Mouse (Mus musculus) intestine, embryonic 16.5 days (tissue): ENCODE data around the gene Ptpn20. TPM values are rescaled to one million over a fixed set of nuclear protein-coding genes. Genes with fewer than 3 reads are reported as not detected.
A peak's percentile ranks its signal among the peaks of the same experiment; 100 is the strongest.

Source experiments
- ATAC-seq: fragments of 200-750 bp; cut with Nextera tagmentation; 2 replicates; pipeline ENCODE4 v1.8.0; 2017; ENCODE audit warnings: moderate TSS enrichment, moderate library complexity
- H3K27ac ChIP-seq: fragments of 300-500 bp; sonication (generic); 2 replicates; pipeline ENCODE4 v1.5.1; 2014; ENCODE audit warnings: mild to moderate bottlenecking, low read length
- H3K27me3 ChIP-seq: fragments of 300-500 bp; sonication (generic); replicated peaks from 2 replicates; pipeline ENCODE4 v1.6.1; 2014; ENCODE audit warnings: low read length, control low read depth, mixed read lengths; ENCODE audit not compliant: control insufficient read depth, insufficient read depth
- H3K36me3 ChIP-seq: fragments of 300-500 bp; sonication (generic); 2 replicates; pipeline ENCODE4 v1.6.1; 2014; ENCODE audit warnings: low read length, control low read depth; ENCODE audit not compliant: control insufficient read depth, insufficient read depth
- H3K4me1 ChIP-seq: fragments of 300-500 bp; sonication (generic); 2 replicates; pipeline ENCODE4 v1.6.1; 2014; ENCODE audit warnings: low read length, control low read depth, mixed read lengths; ENCODE audit not compliant: control insufficient read depth, insufficient read depth
- H3K4me2 ChIP-seq: fragments of 300-500 bp; sonication (generic); 2 replicates; pipeline ENCODE4 v1.6.1; 2014; ENCODE audit warnings: low read depth, low read length, control low read depth
- H3K4me3 ChIP-seq: fragments of 300-500 bp; sonication (generic); 2 replicates; pipeline ENCODE4 v1.5.1; 2014; ENCODE audit warnings: mild to moderate bottlenecking, low read length
- H3K9ac ChIP-seq: fragments of 300-500 bp; sonication (generic); 2 replicates; pipeline ENCODE4 v1.6.1; 2014; ENCODE audit warnings: low read depth, low read length
- H3K9me3 ChIP-seq: fragments of 300-500 bp; sonication (generic); 2 replicates; pipeline ENCODE4 v1.6.1; 2016; ENCODE audit warnings: low read length, control low read depth; ENCODE audit not compliant: control insufficient read depth
- WGBS: fragments of 180-500 bp; shearing (Covaris S2); extraction: QIAGEN DNeasy Blood & Tissue Kit; methylation state at CpG from one replicate; pipeline ENCODE4 v1.1.7; 2014; 5-methylcytosine and 5-hydroxymethylcytosine counted together
- polyA plus RNA-seq: library from polyadenylated mRNA; unstranded; fragments of >200 nt; fragmentation: Nextera tagmentation; extraction: Ambion mirVana; gene quantifications from 2 replicates; pipeline ENCODE4 v1.2.1, GENCODE M21; 2015

The Ptpn20 gene
- polyA plus RNA-seq, 1 experiment from 2014 or later = 0.09 TPM

DNA sequence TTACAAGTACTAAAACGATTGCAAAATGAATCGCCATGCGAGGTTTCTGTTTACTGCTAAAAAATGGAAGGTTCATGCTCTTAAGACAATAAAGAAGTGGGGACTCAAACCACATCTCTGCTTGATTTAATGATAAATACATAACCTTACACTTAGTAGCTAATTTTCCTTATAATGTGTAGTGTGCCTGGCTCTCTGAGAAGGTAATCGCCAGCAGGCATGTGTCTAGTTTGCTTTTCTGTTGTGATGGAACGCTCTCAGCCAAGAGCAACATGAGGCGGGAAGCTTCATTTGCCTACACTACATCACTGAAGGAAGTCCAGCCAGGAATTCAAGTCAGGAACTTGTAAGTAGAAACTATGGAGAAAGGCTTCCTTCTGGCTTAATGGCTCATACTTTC, 77.3 kb downstream of the Ptpn20 start:
- H3K4me1 ChIP-seq = peaks cover 5% of the 10 kb centered on the region; the same call in 1 of the 2 replicates
- H3K9me3 ChIP-seq = no peaks in the 10 kb centered on the region
- H3K27ac ChIP-seq = no peak overlapping the region
- H3K9ac ChIP-seq = no peak overlapping the region
- H3K4me3 ChIP-seq = no peak overlapping the region
- ATAC-seq = no peak
- H3K4me2 ChIP-seq = no peak overlapping the region
- no peaks in the 10 kb centered on the region for H3K27me3 ChIP-seq
- no peaks in the 10 kb centered on the region for H3K36me3 ChIP-seq
- 85% methylated on average over 6 of the region's 6 CpGs for WGBS

DNA sequence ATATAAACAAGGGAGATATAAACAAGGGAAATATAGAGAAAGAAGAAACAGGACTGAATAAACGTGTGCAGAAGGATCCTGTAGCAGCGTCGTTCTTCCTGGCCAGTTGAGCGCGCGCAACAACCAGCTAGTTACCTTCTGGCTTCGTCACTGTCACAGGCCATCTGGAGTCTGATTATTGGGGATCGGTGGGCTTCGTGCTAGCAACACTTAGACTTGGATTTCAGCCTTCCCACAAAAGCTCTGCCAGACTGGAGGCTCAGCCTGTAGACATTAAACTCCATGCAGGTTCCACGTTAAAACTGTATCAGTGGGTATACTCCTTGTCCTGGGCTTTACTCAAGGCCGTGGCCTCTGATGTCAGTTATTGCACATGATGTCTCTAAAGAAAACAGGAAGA, 80.9 kb downstream of the Ptpn20 start:
- H3K9me3 ChIP-seq = no peaks in the 10 kb centered on the region
- H3K36me3 ChIP-seq = no peaks in the 10 kb centered on the region
- WGBS = 74% methylated on average over 11 of the region's 11 CpGs
- H3K4me2 ChIP-seq = no peak overlapping the region
- no peaks in the 10 kb centered on the region for H3K4me1 ChIP-seq
- no peak for ATAC-seq
- H3K27ac ChIP-seq = no peak overlapping the region
- no peak overlapping the region for H3K9ac ChIP-seq
- H3K27me3 ChIP-seq = no peaks in the 10 kb centered on the region
- H3K4me3 ChIP-seq = no peak overlapping the region

DNA sequence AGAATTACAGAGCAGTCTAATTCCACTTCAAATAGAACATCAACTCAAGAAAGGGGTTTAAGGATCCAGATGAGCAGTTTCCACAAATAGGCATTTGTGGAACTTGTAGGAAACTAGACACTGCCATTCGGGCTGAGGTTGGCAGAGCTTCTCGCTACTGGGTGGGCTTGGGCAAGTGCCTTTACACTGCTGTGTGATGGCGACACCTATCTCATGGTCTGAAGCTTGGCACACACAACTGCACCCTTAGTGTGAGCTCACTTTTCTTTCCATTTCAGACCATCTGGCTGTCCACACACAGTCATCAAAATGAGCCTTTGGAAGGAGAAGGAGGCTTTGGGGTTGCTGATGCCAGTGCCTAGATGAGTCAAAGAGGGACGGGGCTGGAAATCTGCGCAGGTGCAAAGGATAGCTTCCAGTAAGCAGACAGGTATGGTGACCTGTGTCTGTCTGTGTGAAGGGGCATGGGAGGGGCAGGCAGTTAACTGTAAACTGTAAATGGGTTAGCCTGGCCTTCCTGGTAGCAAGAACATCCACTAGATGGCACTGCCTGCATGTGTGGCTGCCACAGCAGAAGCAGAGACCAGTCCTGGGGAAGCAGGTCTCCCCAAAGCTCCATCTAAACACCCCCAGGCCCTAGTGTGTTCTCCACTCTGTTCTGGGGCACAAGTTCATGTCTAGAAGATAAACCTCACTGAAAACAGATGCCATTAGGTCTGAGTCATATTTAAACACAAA, 84.5 kb downstream of the Ptpn20 start:
- no peaks in the 10 kb centered on the region for H3K27me3 ChIP-seq
- ATAC-seq = no peak
- no peak overlapping the region for H3K4me2 ChIP-seq
- H3K27ac ChIP-seq = no peak overlapping the region
- no peaks in the 10 kb centered on the region for H3K36me3 ChIP-seq
- H3K4me3 ChIP-seq = no peak overlapping the region
- no peaks in the 10 kb centered on the region for H3K9me3 ChIP-seq
- no peaks in the 10 kb centered on the region for H3K4me1 ChIP-seq
- no peak overlapping the region for H3K9ac ChIP-seq
- 82% methylated on average over 5 of the region's 5 CpGs for WGBS

DNA sequence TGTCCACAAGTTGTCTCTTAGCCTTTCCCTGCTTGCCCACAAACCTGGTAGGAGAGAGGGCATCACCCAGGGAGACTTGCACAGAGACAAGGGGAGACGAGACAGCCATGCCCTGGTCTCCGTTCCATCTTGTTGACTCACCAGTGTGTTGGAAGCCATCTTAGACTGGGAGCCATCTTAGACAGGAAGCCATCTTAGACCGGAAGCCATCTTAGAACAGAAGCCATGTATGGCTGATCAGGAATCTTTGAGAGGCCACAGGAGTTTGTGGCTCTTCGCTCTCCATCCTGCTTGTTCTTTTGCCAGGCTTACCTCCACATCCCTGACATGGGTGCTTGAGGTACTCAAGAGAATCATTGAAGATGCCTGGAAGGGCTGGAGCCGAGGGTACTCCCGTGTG, 89.0 kb downstream of the Ptpn20 start:
- no peaks in the 10 kb centered on the region for H3K9me3 ChIP-seq
- 92% methylated on average over 6 of the region's 6 CpGs for WGBS
- no peak overlapping the region for H3K27ac ChIP-seq
- ATAC-seq = no peak
- H3K27me3 ChIP-seq = no peaks in the 10 kb centered on the region
- H3K4me2 ChIP-seq = no peak overlapping the region
- no peak overlapping the region for H3K4me3 ChIP-seq
- H3K4me1 ChIP-seq = no peaks in the 10 kb centered on the region
- H3K9ac ChIP-seq = no peak overlapping the region
- H3K36me3 ChIP-seq = no peaks in the 10 kb centered on the region

DNA sequence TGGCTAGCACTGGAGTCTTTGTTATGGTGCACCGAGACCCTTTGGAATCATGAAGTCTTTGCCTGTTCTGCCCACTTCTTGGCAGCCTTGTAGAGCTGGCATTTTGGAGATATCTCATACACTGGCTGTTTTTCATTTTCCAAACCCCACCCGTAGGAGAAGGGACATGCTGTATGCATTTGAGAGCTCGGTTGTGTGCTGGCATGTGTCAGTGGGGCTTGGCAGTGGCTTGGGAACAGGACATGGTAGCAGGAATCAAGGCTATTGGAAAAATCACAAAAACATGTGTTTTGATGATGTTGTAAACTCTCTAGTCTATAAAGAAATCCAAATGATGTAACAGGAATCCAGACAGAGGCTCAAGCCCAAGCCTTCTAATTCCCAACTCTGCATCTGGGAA, 89.7 kb downstream of the Ptpn20 start:
- WGBS = 89% methylated on average over 3 of the region's 3 CpGs

DNA sequence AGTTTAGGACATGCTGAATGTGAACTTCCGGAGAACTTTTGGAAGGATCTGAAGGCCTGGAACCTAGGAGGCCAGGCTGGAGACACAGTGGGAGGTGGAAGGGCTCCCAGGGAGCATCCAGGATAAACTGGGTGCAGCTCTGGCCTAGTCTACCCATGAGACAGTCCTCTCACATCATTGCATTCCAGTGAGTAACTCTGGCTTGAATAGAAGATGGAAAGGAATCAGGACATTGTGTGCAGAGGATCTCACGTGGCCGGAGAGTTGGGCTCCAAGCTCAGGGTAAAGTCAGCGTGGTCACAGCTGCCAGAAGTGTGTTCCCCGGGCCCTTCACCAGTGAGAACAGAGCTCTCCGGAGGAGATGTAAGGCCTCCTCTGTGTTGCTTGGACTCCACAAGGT, 91.6 kb downstream of the Ptpn20 start:
- WGBS = 90% methylated on average over 6 of the region's 6 CpGs
- no peak for ATAC-seq
- no peaks in the 10 kb centered on the region for H3K36me3 ChIP-seq
- no peak overlapping the region for H3K4me3 ChIP-seq
- H3K9me3 ChIP-seq = no peaks in the 10 kb centered on the region
- no peak overlapping the region for H3K4me2 ChIP-seq
- H3K27ac ChIP-seq = no peak overlapping the region
- H3K4me1 ChIP-seq = no peaks in the 10 kb centered on the region
- no peak overlapping the region for H3K9ac ChIP-seq
- H3K27me3 ChIP-seq = no peaks in the 10 kb centered on the region

More for the DNA sequence above, 89.7 kb downstream of the Ptpn20 start:
- Histone ChIP-seq H3K4me1 (no peaks in the 10 kb centered on the region), H3K36me3 (no peaks in the 10 kb centered on the region), H3K27ac (no peak overlapping the region), H3K4me2 (no peak overlapping the region), H3K9ac (no peak overlapping the region), H3K27me3 (no peaks in the 10 kb centered on the region), H3K4me3 (no peak overlapping the region), H3K9me3 (no peaks in the 10 kb centered on the region)
- ATAC-seq = no peak

DNA sequence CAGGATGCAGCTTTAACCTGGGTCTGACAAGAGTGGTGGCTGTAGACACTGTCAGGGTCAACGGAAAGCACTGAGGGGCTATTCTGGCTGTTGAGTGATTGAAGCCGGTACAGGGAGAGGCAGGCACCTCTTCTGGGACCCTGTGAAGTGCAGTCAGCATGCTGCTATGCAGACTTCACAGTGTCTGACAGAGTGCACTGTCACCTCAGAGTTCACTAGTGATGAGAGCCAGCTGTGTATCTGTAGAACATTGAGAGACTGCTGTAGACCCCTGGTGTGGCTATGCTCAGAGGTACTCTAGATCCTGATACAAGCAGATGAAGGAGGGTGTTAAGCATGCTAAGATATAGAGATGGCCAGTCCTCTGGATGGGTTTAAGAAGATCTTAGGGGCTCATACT, 93.8 kb downstream of the Ptpn20 start:
- Histone ChIP-seq H3K9ac (no peak overlapping the region), H3K4me1 (no peaks in the 10 kb centered on the region), H3K27me3 (no peaks in the 10 kb centered on the region), H3K4me3 (no peak overlapping the region), H3K4me2 (no peak overlapping the region), H3K9me3 (no peaks in the 10 kb centered on the region), H3K27ac (no peak overlapping the region), H3K36me3 (no peaks in the 10 kb centered on the region)
- 73% methylated on average over 2 of the region's 2 CpGs for WGBS
- no peak for ATAC-seq

DNA sequence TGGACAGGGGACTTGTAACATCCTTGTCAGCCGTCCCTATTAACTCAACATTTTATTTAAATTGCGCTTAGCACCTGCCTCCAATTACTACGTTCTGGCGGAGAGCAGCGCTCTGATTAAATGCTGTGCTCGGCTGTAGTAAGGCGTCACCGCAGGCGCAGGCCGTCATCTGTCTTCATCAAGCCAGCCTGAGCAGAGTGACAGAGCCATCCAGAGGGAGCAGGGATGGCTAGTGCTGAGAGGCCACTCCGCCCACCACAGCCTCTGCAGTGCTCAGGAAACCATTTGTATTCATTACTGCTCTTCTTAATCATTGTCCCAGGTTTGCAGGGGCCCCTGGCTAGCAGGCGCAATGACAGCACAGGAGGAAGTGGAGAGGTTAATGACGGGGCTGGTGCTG, 94.7 kb downstream of the Ptpn20 start:
- no peak overlapping the region for H3K27ac ChIP-seq
- peak; percentile 26; the same call in 1 of the 2 replicates for ATAC-seq
- no peaks in the 10 kb centered on the region for H3K36me3 ChIP-seq
- no peaks in the 10 kb centered on the region for H3K4me1 ChIP-seq
- H3K4me3 ChIP-seq = no peak overlapping the region
- H3K27me3 ChIP-seq = no peaks in the 10 kb centered on the region
- WGBS = 37% methylated on average over 13 of the region's 13 CpGs
- no peak overlapping the region for H3K9ac ChIP-seq
- H3K4me2 ChIP-seq = no peak overlapping the region
- no peaks in the 10 kb centered on the region for H3K9me3 ChIP-seq

DNA sequence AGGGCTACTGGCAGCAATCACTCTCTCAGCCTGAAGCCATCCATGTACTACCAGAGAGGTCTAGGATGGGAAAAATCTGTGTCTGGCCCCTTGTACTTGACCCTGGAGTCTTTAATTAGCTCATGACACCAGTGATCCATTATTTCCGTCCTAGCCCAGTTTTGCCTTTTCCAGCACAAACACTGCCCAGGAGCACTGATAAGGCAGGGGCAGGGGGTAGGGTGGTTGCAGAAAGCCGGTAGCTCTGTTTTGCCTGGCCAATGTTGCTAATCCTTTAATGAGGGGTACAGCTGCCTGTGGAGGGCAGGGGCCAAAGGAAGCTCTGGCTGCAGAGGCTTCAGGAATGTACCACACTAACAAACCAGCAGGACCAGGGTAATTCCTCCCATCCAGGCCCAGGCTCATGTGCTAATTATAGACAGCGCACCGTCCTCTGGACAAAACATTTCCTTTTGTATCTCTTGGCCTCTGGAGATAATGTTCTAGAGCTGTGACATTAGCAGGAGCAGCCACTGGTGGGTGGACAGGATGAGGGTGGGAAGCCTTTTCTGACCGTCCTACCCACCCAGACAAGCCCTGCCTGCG, 98.5 kb downstream of the Ptpn20 start:
- Histone ChIP-seq H3K27me3 (no peaks in the 10 kb centered on the region), H3K4me1 (0 out of 2 replicates have a peak, but pooled peaks cover 5% of the 10 kb centered on the region), H3K4me3 (no peak overlapping the region), H3K4me2 (no peak overlapping the region), H3K36me3 (no peaks in the 10 kb centered on the region), H3K9me3 (no peaks in the 10 kb centered on the region), H3K9ac (no peak overlapping the region), H3K27ac (no peak overlapping the region)
- 36% methylated on average over 6 of the region's 6 CpGs for whole genome bisulfite sequencing
- no peak for ATAC-seq
